Mouse (Mus musculus): ENCODE results near the gene Cox19. TPM values are rescaled to one million over a fixed set of nuclear protein-coding genes. Genes with fewer than 3 reads are reported as not detected.
A peak's percentile ranks its signal among the peaks of the same experiment; 100 is the strongest.

Cox19 gene
- polyA plus RNA-seq, 1 experiment from 2014 or later, result 113 TPM

DNA sequence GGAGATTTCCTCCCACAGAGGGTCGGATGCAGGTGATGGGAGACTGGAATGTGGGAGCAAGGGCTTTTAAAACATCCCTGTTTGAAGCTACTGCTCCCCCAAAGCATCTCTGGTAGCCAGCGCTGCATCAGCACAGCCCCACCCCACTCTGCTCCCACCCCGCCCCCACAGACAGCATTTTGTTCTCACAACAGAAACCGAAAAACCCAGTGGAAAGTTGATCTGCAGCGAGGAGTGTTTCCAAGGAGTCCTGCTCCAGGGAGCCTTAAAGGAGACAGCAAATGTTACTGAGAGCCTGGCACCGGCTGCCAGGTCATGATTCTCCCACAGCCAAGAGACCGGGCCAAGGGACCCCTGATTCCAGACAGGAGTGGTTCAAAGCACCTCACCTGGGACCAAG, 20.5 kb downstream of the Cox19 start:
- no peak overlapping the region for H3K4me3 ChIP-seq (ENCODE audit: low read depth, low read length)
- H3K27ac ChIP-seq (ENCODE audit: low read depth, low read length), result no peak overlapping the region
- peaks cover 8% of the 10 kb centered on the region for H3K27me3 ChIP-seq (ENCODE audit: control insufficient read depth, insufficient read depth, low read length)
- H3K4me1 ChIP-seq (ENCODE audit: control insufficient read depth, insufficient read depth, low read length), result no peaks in the 10 kb centered on the region
- H3K9ac ChIP-seq (replicated peaks; ENCODE audit: low read depth, low read length), result 0 out of 2 replicates have a peak overlapping the region, but pooled peaks have one; percentile 21
- ATAC-seq (ENCODE audit: low read depth), result no peak
- peaks cover 9% of the 10 kb centered on the region for H3K36me3 ChIP-seq (ENCODE audit: control insufficient read depth, insufficient read depth, low read length)
- WGBS, result 76% methylated on average over 7 of the region's 7 CpGs
- no peaks in the 10 kb centered on the region for H3K9me3 ChIP-seq (ENCODE audit: control insufficient read depth, low read length)
- H3K4me2 ChIP-seq (ENCODE audit: low read depth, low read length), result no peak overlapping the region

DNA sequence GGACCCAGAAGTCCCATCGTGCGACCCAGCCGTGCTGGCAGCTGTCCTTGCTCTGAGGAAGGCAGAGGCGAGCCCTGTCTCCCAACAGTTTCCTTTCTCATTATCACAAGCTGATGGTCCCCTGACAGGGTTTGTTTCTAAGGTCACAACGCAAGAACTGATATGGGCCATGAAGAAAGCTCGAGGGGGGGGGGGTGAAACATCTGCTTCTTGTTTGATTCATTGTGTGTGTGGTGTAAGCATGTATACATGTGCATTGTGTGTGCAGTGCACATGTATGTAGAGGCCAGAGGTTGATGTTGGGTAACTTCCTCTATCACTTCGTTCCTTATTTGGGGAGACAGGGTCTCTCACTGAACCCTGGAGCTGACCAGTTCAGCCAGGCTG, 23.6 kb downstream of the Cox19 start:
- Histone ChIP-seq H3K4me3 (ENCODE audit: low read depth, low read length) (no peak overlapping the region), H3K27me3 (ENCODE audit: control insufficient read depth, insufficient read depth, low read length) (peaks cover 21% of the 10 kb centered on the region), H3K4me1 (ENCODE audit: control insufficient read depth, insufficient read depth, low read length) (0 out of 2 replicates have a peak, but pooled peaks cover 3% of the 10 kb centered on the region), H3K9me3 (ENCODE audit: control insufficient read depth, low read length) (no peaks in the 10 kb centered on the region), H3K27ac (ENCODE audit: low read depth, low read length) (no peak overlapping the region), H3K9ac (replicated peaks; ENCODE audit: low read depth, low read length) (no peak overlapping the region), H3K4me2 (ENCODE audit: low read depth, low read length) (no peak overlapping the region), H3K36me3 (ENCODE audit: control insufficient read depth, insufficient read depth, low read length) (no peaks in the 10 kb centered on the region)
- no peak for ATAC-seq (ENCODE audit: low read depth)
- WGBS, result 80% methylated on average over 7 of the region's 7 CpGs

- no peaks in the 10 kb centered on the region for H3K9me3 ChIP-seq (ENCODE audit: control insufficient read depth, low read length)
- no peak overlapping the region for H3K27ac ChIP-seq (ENCODE audit: low read depth, low read length)
- H3K27me3 ChIP-seq (ENCODE audit: control insufficient read depth, insufficient read depth, low read length), result peaks cover 21% of the 10 kb centered on the region
- no peaks in the 10 kb centered on the region for H3K36me3 ChIP-seq (ENCODE audit: control insufficient read depth, insufficient read depth, low read length)
- H3K4me2 ChIP-seq (ENCODE audit: low read depth, low read length), result no peak overlapping the region
- H3K4me3 ChIP-seq (ENCODE audit: low read depth, low read length), result no peak overlapping the region
- ATAC-seq (ENCODE audit: low read depth), result no peak
- H3K9ac ChIP-seq (replicated peaks; ENCODE audit: low read depth, low read length), result no peak overlapping the region
- 74% methylated on average over 7 of the region's 7 CpGs for WGBS
- 0 out of 2 replicates have a peak, but pooled peaks cover 3% of the 10 kb centered on the region for H3K4me1 ChIP-seq (ENCODE audit: control insufficient read depth, insufficient read depth, low read length)
Observed at GRCm38 (mm10) chr5:139326986-139327633, 24.1 kb downstream of the Cox19 start.

- Histone ChIP-seq H3K4me2 (ENCODE audit: low read depth, low read length) (peak overlapping the region; percentile 80; the same call in 1 of the 2 replicates), H3K36me3 (ENCODE audit: control insufficient read depth, insufficient read depth, low read length) (no peaks in the 10 kb centered on the region), H3K4me3 (ENCODE audit: low read depth, low read length) (no peak overlapping the region), H3K9me3 (ENCODE audit: control insufficient read depth, low read length) (no peaks in the 10 kb centered on the region), H3K27ac (ENCODE audit: low read depth, low read length) (no peak overlapping the region), H3K4me1 (ENCODE audit: control insufficient read depth, insufficient read depth, low read length) (0 out of 2 replicates have a peak, but pooled peaks cover 3% of the 10 kb centered on the region), H3K27me3 (ENCODE audit: control insufficient read depth, insufficient read depth, low read length) (peaks cover 21% of the 10 kb centered on the region), H3K9ac (replicated peaks; ENCODE audit: low read depth, low read length) (no peak overlapping the region)
- ATAC-seq (ENCODE audit: low read depth), result no peak
- 60% methylated on average over 13 of the region's 13 CpGs for WGBS
Observed at GRCm38 (mm10) chr5:139326111-139326696, 25.0 kb downstream of the Cox19 start.

- H3K4me3 ChIP-seq (ENCODE audit: low read depth, low read length), result peak within 1 kb of the TSS; percentile 70
- no peaks in the 10 kb centered on the region for H3K36me3 ChIP-seq (ENCODE audit: control insufficient read depth, insufficient read depth, low read length)
- peak within 1 kb of the TSS; percentile 88 for H3K9ac ChIP-seq (replicated peaks; ENCODE audit: low read depth, low read length)
- H3K9me3 ChIP-seq (ENCODE audit: control insufficient read depth, low read length), result no peaks in the 10 kb centered on the region
- H3K4me2 ChIP-seq (ENCODE audit: low read depth, low read length), result peak within 1 kb of the TSS; percentile 80
- H3K4me1 ChIP-seq (ENCODE audit: control insufficient read depth, insufficient read depth, low read length), result 0 out of 2 replicates have a peak, but pooled peaks cover 3% of the 10 kb centered on the region
- 4% methylated on average over 42 of the region's 61 CpGs for WGBS
- peak within 1 kb of the TSS; percentile 57 for H3K27ac ChIP-seq (ENCODE audit: low read depth, low read length)
- H3K27me3 ChIP-seq (ENCODE audit: control insufficient read depth, insufficient read depth, low read length), result peaks cover 21% of the 10 kb centered on the region
- peak; percentile 85 for ATAC-seq (ENCODE audit: low read depth)
Observed at GRCm38 (mm10) chr5:139325395-139325966, 25.7 kb downstream of the Cox19 start, which contains the start of gene Adap1. Gene Adap1, minus strand, starts transcription at chr5:139325622.

DNA sequence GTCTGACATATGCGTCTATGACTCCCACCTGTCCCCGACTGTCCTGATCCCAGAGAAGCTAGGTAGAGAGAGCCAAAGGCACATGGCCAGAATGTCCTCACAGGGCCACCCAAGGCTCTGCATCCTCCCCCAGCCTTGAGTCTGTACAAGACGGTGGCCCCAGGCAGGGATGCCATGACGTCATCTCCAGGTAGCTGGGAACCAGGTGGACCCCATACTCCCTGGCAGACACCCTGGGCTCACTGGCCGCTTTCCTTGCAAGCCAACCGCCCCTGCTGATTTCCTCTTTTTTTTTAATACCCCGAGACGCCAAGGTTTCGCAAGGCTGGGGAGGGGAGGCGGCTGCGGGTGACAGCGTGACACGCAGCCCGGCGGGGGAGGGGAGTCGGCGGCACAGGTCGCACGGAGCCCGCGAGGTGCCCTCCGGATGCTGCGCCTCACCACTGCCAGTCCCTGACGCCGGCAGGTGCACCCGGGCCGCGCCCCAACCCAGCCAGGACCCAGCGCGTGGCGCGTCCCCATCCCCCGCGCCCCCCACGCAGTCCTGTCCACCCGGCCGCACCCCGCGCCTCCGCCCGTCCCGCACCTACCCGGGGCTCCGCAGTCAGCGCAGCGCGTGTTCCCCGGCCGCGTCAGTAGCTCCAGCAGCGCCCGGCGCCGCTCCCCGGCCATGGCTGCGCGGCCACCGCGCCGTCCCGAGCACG, 26.4 kb downstream of the Cox19 start:
- Histone ChIP-seq H3K27me3 (ENCODE audit: control insufficient read depth, insufficient read depth, low read length) (peaks cover 21% of the 10 kb centered on the region), H3K9ac (replicated peaks; ENCODE audit: low read depth, low read length) (peak overlapping the region; percentile 88), H3K4me2 (ENCODE audit: low read depth, low read length) (peak overlapping the region; percentile 80), H3K4me3 (ENCODE audit: low read depth, low read length) (peak overlapping the region; percentile 70), H3K27ac (ENCODE audit: low read depth, low read length) (peak overlapping the region; percentile 57), H3K9me3 (ENCODE audit: control insufficient read depth, low read length) (no peaks in the 10 kb centered on the region), H3K36me3 (ENCODE audit: control insufficient read depth, insufficient read depth, low read length) (no peaks in the 10 kb centered on the region), H3K4me1 (ENCODE audit: control insufficient read depth, insufficient read depth, low read length) (0 out of 2 replicates have a peak, but pooled peaks cover 3% of the 10 kb centered on the region)
- ATAC-seq (ENCODE audit: low read depth), result peak; percentile 62
- 1% methylated on average over 62 of the region's 62 CpGs for WGBS

- H3K27me3 ChIP-seq (ENCODE audit: control insufficient read depth, insufficient read depth, low read length), result peaks cover 21% of the 10 kb centered on the region
- no peak overlapping the region for H3K27ac ChIP-seq (ENCODE audit: low read depth, low read length)
- WGBS, result 52% methylated on average over 5 of the region's 5 CpGs
- H3K4me3 ChIP-seq (ENCODE audit: low read depth, low read length), result peak overlapping the region; percentile 70
- no peak for ATAC-seq (ENCODE audit: low read depth)
- H3K4me1 ChIP-seq (ENCODE audit: control insufficient read depth, insufficient read depth, low read length), result 0 out of 2 replicates have a peak, but pooled peaks cover 3% of the 10 kb centered on the region
- H3K36me3 ChIP-seq (ENCODE audit: control insufficient read depth, insufficient read depth, low read length), result no peaks in the 10 kb centered on the region
- H3K4me2 ChIP-seq (ENCODE audit: low read depth, low read length), result peak overlapping the region; percentile 80
- H3K9me3 ChIP-seq (ENCODE audit: control insufficient read depth, low read length), result no peaks in the 10 kb centered on the region
- peak overlapping the region; percentile 88 for H3K9ac ChIP-seq (replicated peaks; ENCODE audit: low read depth, low read length)
Observed at GRCm38 (mm10) chr5:139324045-139324491, 27.1 kb downstream of the Cox19 start.

GRCm38 (mm10) chr5:139323260-139323924, 27.8 kb downstream of the Cox19 start:
- Histone ChIP-seq H3K27ac (ENCODE audit: low read depth, low read length) (no peak overlapping the region), H3K9ac (replicated peaks; ENCODE audit: low read depth, low read length) (no peak overlapping the region; the same call in 1 of the 2 replicates), H3K27me3 (ENCODE audit: control insufficient read depth, insufficient read depth, low read length) (peaks cover 21% of the 10 kb centered on the region), H3K4me3 (ENCODE audit: low read depth, low read length) (no peak overlapping the region), H3K36me3 (ENCODE audit: control insufficient read depth, insufficient read depth, low read length) (no peaks in the 10 kb centered on the region), H3K4me1 (ENCODE audit: control insufficient read depth, insufficient read depth, low read length) (0 out of 2 replicates have a peak, but pooled peaks cover 3% of the 10 kb centered on the region), H3K9me3 (ENCODE audit: control insufficient read depth, low read length) (no peaks in the 10 kb centered on the region), H3K4me2 (ENCODE audit: low read depth, low read length) (peak overlapping the region; percentile 80)
- no peak for ATAC-seq (ENCODE audit: low read depth)
- 82% methylated on average over 9 of the region's 9 CpGs for WGBS
